Mouse (Mus musculus) cerebellum, adult 2 months (tissue): ENCODE data around the gene Otop3.

ENCODE experiments used
- CTCF ChIP-seq: fragments of 200-500 bp; IDR thresholded peaks from 2 replicates; pipeline ENCODE4 v1.5.1; 2011; ENCODE audit warnings: low read depth, mild to moderate bottlenecking, control low read depth, low read length, moderate library complexity, borderline replicate concordance; ENCODE audit not compliant: insufficient read depth
- POLR2A ChIP-seq: fragments of 200-500 bp; IDR thresholded peaks from 2 replicates; pipeline ENCODE4 v1.6.1; 2011; ENCODE audit warnings: low read length, control low read depth, borderline replicate concordance; ENCODE audit not compliant: insufficient read depth

DNA sequence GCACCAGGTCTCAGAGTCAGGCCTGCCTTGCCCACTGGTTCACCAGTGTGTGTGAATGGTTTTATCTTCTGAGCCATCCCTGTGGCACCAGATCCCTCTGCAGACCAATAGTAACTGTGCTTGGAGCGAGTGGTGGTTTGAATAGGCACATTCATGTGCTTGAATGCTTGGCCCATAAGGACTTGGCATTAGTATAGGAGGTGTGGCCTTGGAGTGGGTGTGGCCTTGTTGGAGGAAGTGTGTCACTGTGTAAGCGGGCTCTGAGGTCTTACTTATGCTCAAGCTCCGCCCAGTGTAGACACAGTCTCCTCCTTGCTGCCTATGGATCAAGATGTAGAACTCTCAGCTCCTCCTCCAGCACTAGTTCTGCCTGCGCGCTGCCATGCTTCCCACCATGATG is 47.1 kb upstream of the Otop3 start:
- TF ChIP-seq CTCF: no peak
- TF ChIP-seq POLR2A: no peak
